Mouse (Mus musculus) liver (tissue): ENCODE measurements at regions not wholly inside any gene's neighbourhood (a gene's known extent, or its start where the extent isn't known, plus 50 kb on each side); places are given as distances from the start of the nearest gene placed in this dataset.

Source experiments
- DNase-seq: peaks from one replicate; pipeline ENCODE4 v3.0.0-alpha.2; 2020; ENCODE audit warnings: mixed read lengths

GRCm38 (mm10) chr12:27139683-27140334 is 202.6 kb downstream of the Sox11 start:
- peak; percentile 7 for DNase-seq

GRCm38 (mm10) chr12:27138663-27139633 is 203.4 kb downstream of the Sox11 start:
- no peak for DNase-seq

- peak; percentile 6 for DNase-seq
Measured at GRCm38 (mm10) chr12:27135997-27136559, 206.3 kb downstream of the Sox11 start.

- DNase-seq, result no peak
Measured at GRCm38 (mm10) chr12:27130544-27130943, 211.8 kb downstream of the Sox11 start.

GRCm38 (mm10) chr12:27127054-27127605 is 215.2 kb downstream of the Sox11 start:
- DNase-seq, result peak; percentile 4

- DNase-seq, result no peak
Measured at GRCm38 (mm10) chr12:27118581-27118980, 223.8 kb downstream of the Sox11 start.

GRCm38 (mm10) chr12:27115392-27115791 is 227.0 kb downstream of the Sox11 start:
- no peak for DNase-seq

- no peak for DNase-seq
Measured at GRCm38 (mm10) chr12:27104925-27105571, 237.3 kb downstream of the Sox11 start.

- no peak for DNase-seq
Measured at GRCm38 (mm10) chr12:27102996-27103395, 239.4 kb downstream of the Sox11 start.

GRCm38 (mm10) chr12:27089206-27089605 is 253.2 kb downstream of the Sox11 start:
- DNase-seq, result no peak

- no peak for DNase-seq
Measured at GRCm38 (mm10) chr12:27085890-27086289, 256.5 kb downstream of the Sox11 start.

GRCm38 (mm10) chr12:27083645-27084550 is 258.5 kb downstream of the Sox11 start:
- no peak for DNase-seq

- no peak for DNase-seq
Measured at GRCm38 (mm10) chr12:27083089-27083488, 259.3 kb downstream of the Sox11 start.

GRCm38 (mm10) chr12:27082624-27083023 is 259.8 kb downstream of the Sox11 start:
- peak; percentile 52 for DNase-seq

- DNase-seq, result no peak
Measured at GRCm38 (mm10) chr12:27076107-27076738, 266.2 kb downstream of the Sox11 start.

- no peak for DNase-seq
Measured at GRCm38 (mm10) chr12:27065011-27065517, 277.3 kb downstream of the Sox11 start.

GRCm38 (mm10) chr12:27063518-27063917 is 278.9 kb downstream of the Sox11 start:
- DNase-seq, result no peak

GRCm38 (mm10) chr12:27062511-27063264 is 279.7 kb downstream of the Sox11 start:
- DNase-seq, result no peak

GRCm38 (mm10) chr12:27062061-27062461 is 280.3 kb downstream of the Sox11 start:
- DNase-seq, result peak; percentile 20
